Mouse (Mus musculus): ENCODE measurements around the gene Ptov1.

DNA sequence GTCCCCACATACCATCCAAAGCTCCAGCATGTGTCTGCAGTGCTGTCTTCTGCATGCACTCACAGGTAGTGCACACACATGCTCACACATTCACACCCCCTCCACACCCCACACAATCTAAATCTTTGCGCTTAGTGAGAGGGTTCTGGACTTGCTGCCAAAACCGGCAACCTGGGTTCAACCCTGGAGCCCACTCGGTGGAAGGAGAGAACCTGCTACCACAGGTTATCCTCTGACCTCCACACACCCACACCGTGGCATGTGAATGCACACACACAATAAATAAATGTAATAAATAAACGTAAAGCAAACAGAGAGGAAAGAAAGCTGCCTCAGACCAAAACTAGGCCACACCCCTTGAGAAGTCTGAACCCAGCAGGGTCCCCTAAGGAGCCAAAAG is 21.8 kb downstream of the Ptov1 start:
- TF ChIP-seq CTCF (IDR thresholded peaks at IDR 0.05; ENCODE audit: low read depth, low read length) = no peak
- TF ChIP-seq POLR2A (IDR thresholded peaks at IDR 0.05; ENCODE audit: borderline replicate concordance, low read depth, low read length) = no peak

Data from bone marrow macrophage, adult 2 months (primary cell).